Mouse (Mus musculus): ENCODE data around the gene Lrrc4c.

The Lrrc4c gene

DNA sequence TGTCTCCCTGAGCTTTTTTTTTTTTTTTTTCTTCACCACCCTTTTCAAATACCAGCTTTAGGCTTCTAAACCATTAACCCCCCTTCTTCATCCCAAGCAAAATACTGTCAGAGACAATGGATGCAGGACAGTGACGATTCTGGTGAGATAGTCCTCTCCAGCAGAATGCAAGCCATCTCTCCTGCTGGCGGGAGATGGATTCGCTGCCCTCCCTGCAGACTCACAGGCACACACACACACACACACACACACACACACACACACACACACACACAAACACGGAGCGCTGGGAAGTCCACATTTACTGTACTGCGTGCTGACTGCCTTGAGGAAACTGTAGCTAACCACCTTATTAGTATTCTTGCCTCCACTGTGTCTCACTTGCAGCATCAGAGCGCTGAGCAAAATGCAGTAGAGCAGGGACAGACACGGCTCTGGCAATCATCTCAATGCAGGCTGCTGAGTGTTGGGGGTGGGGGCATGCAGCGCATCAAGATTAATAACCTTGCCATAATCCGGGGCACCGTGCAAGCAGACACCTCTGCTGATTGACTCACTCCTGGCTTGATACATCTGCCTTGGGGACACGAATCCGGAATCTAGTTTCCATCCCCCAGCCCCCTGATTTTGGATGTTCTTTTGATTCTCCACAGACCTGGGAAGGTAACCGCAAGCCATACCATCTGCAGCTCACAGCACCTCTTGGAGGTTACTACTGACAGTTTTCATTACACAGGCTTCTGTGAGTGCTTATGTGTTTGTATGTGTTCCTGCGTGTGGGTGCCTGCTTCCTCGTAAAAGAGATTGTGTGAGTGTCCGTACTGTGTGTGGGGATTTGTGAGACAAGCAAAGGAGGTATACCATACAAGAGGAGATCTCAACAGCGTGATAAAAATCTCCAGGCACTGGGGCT lies at the start of gene Lrrc4c:
Gene Lrrc4c (plus strand): TSS at position 783 of the 913 bp plus-strand sequence.
- DNase-seq (ENCODE audit: low spot score in 2 of 2), result no peak

- DNase-seq (ENCODE audit: low spot score in 2 of 2), result no peak
Measured at GRCm38 (mm10) chr2:96275061-96275460, 42.9 kb upstream of the Lrrc4c start.

DNA sequence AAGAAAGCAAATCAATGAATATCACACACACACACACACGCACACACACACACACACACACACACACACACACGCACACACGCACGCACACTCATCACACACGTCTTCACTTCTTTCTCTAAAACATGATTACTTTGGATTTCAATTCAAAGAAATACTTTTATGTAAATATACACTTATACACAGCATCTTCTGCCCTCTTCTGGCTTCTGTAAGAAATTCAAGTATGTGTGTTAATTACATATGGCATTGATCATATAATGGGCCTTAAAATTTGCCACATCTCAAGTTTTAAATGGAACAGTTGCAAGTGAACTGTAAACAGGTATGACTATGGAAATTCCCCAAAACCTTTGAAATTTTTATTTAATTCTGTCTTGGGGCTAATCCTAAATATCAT lies 35.0 kb upstream of the Lrrc4c start:
- DNase-seq (ENCODE audit: low spot score in 2 of 2), result no peak

DNA sequence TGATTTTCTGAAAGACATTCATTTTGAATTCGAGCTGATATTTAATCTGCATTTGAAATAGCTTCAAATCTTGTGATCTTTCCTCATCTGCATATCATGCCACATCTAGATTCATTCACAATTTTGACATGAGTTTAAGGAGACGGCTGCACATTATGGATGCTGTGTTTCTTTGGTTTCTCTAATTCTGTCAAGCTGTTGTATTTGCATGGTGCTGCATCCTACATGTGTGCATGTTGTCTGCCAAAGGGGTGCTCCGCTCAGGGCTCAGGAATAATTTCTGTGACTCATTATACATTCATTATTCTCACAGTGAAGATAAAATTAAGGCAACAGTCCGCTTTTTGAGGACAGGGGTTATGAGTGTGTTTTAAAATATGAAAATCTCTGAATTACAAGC lies 30.5 kb upstream of the Lrrc4c start:
- no peak for DNase-seq (ENCODE audit: low spot score in 2 of 2)

GRCm38 (mm10) chr2:96290541-96290940 lies 27.4 kb upstream of the Lrrc4c start:
- no peak for DNase-seq (ENCODE audit: low spot score in 2 of 2)

DNA sequence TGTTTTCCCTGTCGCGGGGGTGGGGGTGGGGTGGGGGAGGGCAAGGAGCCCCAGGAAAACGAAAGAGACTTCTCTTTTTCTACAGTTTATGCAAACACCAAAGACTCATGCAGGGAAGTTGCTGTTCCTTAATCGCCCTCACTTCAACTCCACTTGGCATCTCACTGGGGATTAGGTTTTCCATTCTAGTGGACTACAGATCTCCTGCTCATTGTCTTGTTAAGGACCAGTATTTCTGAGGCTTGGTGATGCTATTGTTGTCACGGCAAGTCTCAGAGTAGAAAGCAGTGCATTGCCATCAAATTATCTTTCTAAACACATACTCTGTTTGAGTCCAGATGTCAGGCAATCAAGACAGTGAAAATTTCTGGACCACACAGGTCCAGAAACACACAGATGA lies 2.9 kb upstream of the Lrrc4c start:
- DNase-seq (ENCODE audit: low spot score in 2 of 2), result no peak

DNA sequence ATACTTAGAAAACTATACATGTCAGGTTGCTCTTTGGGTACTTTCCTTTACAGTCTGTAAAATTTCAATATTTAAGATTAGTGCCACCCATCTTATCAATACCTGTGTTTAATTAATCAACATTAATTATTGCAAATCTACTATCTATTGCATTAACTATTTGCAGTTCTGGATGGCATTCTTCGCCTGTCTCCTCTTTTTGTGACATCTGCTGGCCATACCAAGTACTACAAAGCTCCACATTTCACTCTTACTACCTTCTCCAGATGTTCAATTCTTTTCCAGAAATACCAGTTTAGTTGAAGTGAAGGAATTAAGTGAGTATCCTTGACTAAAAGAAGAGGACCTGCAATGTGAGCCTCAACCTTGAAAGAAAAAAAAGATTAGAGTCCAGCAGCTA lies 1.4 kb upstream of the Lrrc4c start:
- no peak for DNase-seq (ENCODE audit: low spot score in 2 of 2)

GRCm38 (mm10) chr2:96318556-96318955 lies 587 bp downstream of the Lrrc4c start:
- no peak for DNase-seq (ENCODE audit: low spot score in 2 of 2)

- DNase-seq (ENCODE audit: low spot score in 2 of 2), result no peak
Measured at GRCm38 (mm10) chr2:96319201-96319600, 1.2 kb downstream of the Lrrc4c start.

GRCm38 (mm10) chr2:96319649-96320048 lies 1.7 kb downstream of the Lrrc4c start:
- DNase-seq (ENCODE audit: low spot score in 2 of 2), result no peak

- no peak for DNase-seq (ENCODE audit: low spot score in 2 of 2)
Measured at GRCm38 (mm10) chr2:96334652-96335051, 16.7 kb downstream of the Lrrc4c start.

DNA sequence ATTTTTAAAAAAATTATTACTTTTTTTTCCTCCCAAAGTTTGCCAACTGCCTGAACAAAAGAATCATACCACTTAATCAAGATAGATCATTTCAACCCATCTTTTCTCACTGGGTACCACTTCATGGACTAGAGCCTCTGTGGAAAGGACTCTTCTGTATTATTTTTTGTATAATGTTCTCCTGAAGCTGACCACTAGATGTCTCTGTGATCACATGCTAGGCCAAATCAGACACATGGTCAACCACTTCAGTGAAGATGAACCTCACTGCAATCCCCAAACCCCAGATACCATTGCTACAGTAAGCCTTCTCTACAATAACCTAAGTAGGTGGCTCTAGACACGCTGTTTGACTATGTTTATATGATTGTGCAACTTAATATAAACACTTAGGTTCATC lies 19.4 kb downstream of the Lrrc4c start:
- no peak for DNase-seq (ENCODE audit: low spot score in 2 of 2)

GRCm38 (mm10) chr2:96401186-96401811 lies 83.3 kb downstream of the Lrrc4c start:
- DNase-seq (ENCODE audit: low spot score in 2 of 2), result no peak

DNA sequence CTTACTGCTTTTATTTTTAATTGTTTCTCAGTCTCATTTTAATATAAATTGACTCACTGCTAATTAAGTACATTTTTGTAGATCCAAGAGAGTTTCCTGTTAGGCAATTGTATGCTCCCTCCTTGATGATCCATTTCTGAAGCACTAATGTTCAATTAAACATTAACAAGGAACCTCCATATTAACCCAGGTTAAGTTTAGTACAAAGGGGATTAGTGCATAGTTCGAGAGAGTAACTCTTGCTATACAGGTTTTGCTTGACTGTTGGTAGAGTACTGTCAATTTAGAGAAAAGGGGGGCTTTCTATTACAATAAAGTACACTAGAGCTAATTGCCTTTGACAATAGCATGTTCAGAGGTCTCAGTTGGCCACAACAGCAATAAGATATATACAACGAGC lies 84.5 kb downstream of the Lrrc4c start:
- no peak for DNase-seq (ENCODE audit: low spot score in 2 of 2)

GRCm38 (mm10) chr2:96406856-96407255 lies 88.9 kb downstream of the Lrrc4c start:
- no peak for DNase-seq (ENCODE audit: low spot score in 2 of 2)

DNA sequence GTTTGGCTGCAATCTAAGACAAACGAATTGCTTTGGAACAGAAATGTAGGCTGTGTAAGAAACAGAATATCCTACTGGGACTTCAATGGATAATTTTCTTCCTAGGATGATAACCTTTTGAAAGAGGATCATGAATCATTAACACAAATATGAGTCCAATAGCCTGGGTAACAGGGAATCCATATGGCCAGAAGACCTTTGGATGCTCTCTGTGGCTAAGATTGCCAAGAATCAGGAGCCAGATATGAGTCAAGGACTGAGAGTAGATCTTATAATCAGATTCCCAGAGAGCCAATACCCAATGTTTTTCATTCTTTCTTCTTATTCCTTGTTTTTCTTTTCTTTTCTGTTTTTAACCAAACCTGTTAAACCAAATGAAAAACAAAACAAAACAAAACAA lies 93.2 kb downstream of the Lrrc4c start:
- no peak for DNase-seq (ENCODE audit: low spot score in 2 of 2)

DNA sequence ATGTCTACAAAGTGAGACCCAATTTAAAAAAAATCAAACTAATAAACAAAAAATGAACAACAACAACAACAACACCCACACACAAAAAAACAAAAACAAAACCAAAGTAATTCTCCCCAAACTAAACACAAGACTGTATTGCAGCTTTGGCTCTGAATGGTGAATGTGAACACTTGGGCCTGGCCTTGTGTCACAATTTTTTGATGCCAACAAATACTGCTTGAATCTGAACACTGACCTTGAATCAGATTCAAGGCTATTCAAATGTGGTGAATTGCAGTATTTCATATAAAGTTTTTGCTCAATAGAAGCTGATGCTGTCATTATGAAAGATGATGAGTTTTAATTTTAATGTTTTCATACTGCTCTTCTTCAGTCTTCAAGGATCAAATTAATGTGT lies 143.6 kb downstream of the Lrrc4c start:
- DNase-seq (ENCODE audit: low spot score in 2 of 2), result no peak

- no peak for DNase-seq (ENCODE audit: low spot score in 2 of 2)
Measured at GRCm38 (mm10) chr2:96475674-96476073, 157.7 kb downstream of the Lrrc4c start.

DNA sequence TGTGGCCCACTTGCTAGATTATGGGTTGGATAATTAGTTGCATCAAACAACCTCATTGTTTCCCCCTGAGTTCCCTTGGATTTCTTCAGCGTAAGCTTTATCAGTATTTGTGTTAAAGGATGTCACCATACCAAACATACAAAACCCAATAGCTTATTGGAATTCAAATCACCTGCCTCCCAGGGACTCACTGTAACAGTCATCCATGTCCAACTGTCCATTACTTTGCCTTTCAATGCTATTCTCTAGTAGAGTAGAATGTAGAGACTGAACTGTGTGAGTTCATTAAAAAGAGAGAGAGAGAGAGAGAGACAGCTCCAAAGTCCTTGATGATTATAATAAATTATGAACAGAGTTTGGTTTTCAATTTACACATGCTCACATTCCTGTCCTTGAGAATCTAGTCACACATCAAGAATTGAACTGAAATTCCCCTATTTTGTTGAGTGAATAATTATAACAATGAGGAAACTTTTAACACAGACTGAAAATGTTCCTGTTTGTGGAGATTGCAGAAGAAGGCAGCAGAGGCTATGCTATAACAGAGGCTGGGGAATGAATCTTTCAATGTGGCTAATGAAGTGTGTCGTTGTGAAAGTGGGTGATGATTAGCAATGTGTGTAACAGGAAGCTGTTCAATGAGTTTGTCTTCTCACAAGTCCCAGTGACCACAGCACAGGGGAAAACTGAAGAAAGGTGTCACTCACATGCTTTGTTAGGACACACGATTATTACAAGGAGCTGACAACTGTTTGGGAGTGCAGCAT lies 181.3 kb downstream of the Lrrc4c start:
- no peak for DNase-seq (ENCODE audit: low spot score in 2 of 2)

- no peak for DNase-seq (ENCODE audit: low spot score in 2 of 2)
Measured at GRCm38 (mm10) chr2:96504140-96504539, 186.2 kb downstream of the Lrrc4c start.

DNA sequence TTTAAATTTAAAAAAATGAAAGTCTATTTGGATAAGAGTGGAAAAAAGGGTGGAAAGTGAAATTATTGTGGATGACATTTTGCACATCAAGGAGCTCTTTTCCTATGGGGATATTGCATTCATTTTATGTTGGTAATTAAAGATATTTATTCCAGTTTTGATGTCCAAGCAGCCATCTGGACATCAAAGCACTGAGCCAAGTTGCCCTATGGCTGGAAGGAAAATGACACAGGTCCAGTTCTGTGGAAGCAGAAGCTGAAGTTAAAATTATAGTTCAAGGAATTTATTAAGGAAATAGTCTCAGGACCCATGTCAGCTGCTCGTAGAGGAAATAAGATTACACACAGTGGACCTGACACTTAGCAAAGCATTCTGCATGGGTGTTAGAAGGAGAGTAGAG lies 187.7 kb downstream of the Lrrc4c start:
- no peak for DNase-seq (ENCODE audit: low spot score in 2 of 2)

- no peak for DNase-seq (ENCODE audit: low spot score in 2 of 2)
Measured at GRCm38 (mm10) chr2:96508991-96509390, 191.0 kb downstream of the Lrrc4c start.

- DNase-seq (ENCODE audit: low spot score in 2 of 2), result no peak
Measured at GRCm38 (mm10) chr2:96537469-96537868, 219.5 kb downstream of the Lrrc4c start.
